Mouse (Mus musculus) right cerebral cortex, postnatal 4 days (tissue): ENCODE measurements at regions not wholly inside any gene's neighbourhood (a gene's known extent, or its start where the extent isn't known, plus 50 kb on each side); places are given as distances from the start of the nearest gene placed in this dataset.

Experiments used
- DNase-seq: peaks from one replicate; pipeline ENCODE4 v3.0.0-alpha.2; 2022

GRCm38 (mm10) chr11:109088488-109089252, 55.5 kb downstream of the E030025P04Rik start:
- no peak for DNase-seq

GRCm38 (mm10) chr11:109081957-109082356, 62.2 kb downstream of the E030025P04Rik start:
- DNase-seq, result no peak

GRCm38 (mm10) chr11:109081454-109081853, 62.7 kb downstream of the E030025P04Rik start:
- DNase-seq, result no peak

- no peak for DNase-seq
Measured at GRCm38 (mm10) chr11:109080847-109081415, 63.2 kb downstream of the E030025P04Rik start.

- DNase-seq, result peak; percentile 13
Measured at GRCm38 (mm10) chr11:109079466-109079865, 64.7 kb downstream of the E030025P04Rik start.

GRCm38 (mm10) chr11:109076587-109077417, 67.4 kb downstream of the E030025P04Rik start:
- DNase-seq, result no peak

GRCm38 (mm10) chr11:109071340-109071739, 72.8 kb downstream of the E030025P04Rik start:
- DNase-seq, result no peak

GRCm38 (mm10) chr11:109070412-109070811, 73.8 kb downstream of the E030025P04Rik start:
- no peak for DNase-seq

GRCm38 (mm10) chr11:109069326-109069709, 74.9 kb downstream of the E030025P04Rik start:
- no peak for DNase-seq

GRCm38 (mm10) chr11:109068371-109069325, 75.5 kb downstream of the E030025P04Rik start:
- DNase-seq, result peak; percentile 40

- no peak for DNase-seq
Measured at GRCm38 (mm10) chr11:109067733-109068132, 76.4 kb downstream of the E030025P04Rik start.

GRCm38 (mm10) chr11:109061971-109062370, 82.2 kb downstream of the E030025P04Rik start:
- DNase-seq, result peak; percentile 23

GRCm38 (mm10) chr11:109060527-109060908, 83.7 kb downstream of the E030025P04Rik start:
- no peak for DNase-seq

GRCm38 (mm10) chr11:109059863-109060526, 84.2 kb downstream of the E030025P04Rik start:
- DNase-seq, result no peak

GRCm38 (mm10) chr11:109058021-109058420, 86.1 kb downstream of the E030025P04Rik start:
- DNase-seq, result no peak

- no peak for DNase-seq
Measured at GRCm38 (mm10) chr11:109048257-109049101, 95.7 kb downstream of the E030025P04Rik start.

GRCm38 (mm10) chr11:109047483-109048110, 96.6 kb downstream of the E030025P04Rik start:
- DNase-seq, result no peak

- no peak for DNase-seq
Measured at GRCm38 (mm10) chr11:109046446-109046845, 97.7 kb downstream of the E030025P04Rik start.

- no peak for DNase-seq
Measured at GRCm38 (mm10) chr11:109040519-109040916, 103.7 kb downstream of the E030025P04Rik start.

- no peak for DNase-seq
Measured at GRCm38 (mm10) chr11:109039792-109040518, 104.2 kb downstream of the E030025P04Rik start.
